Mouse (Mus musculus): ENCODE data around the gene Ypel3. TPM values are rescaled to one million over a fixed set of nuclear protein-coding genes. Genes with fewer than 3 reads are reported as not detected.

The Ypel3 gene
- polyA plus RNA-seq, 1 experiment = 545 TPM

GRCm38 (mm10) chr7:126789141-126789540 lies 12.4 kb downstream of the Ypel3 start:
- H3K4me1 ChIP-seq (ENCODE audit: control insufficient read depth, insufficient read depth, low read length) = peaks cover 2% of the 10 kb centered on the region; the same call in 1 of the 2 replicates
- no peak overlapping the region for H3K4me3 ChIP-seq (ENCODE audit: insufficient read depth, low read length)
- TF ChIP-seq POLR2A (IDR thresholded peaks at IDR 0.05; ENCODE audit: extremely low read depth, insufficient read depth, low read length) = no peak
- no peak overlapping the region for H3K27ac ChIP-seq (ENCODE audit: insufficient read depth, low read length)

GRCm38 (mm10) chr7:126791851-126792720 lies 15.3 kb downstream of the Ypel3 start, which contains the start of gene Ppp4c:
Gene Ppp4c (minus strand): TSS chr7:126792496.
- peak; percentile 84 for TF ChIP-seq POLR2A (IDR thresholded peaks at IDR 0.05; ENCODE audit: extremely low read depth, insufficient read depth, low read length)
- no peak for TF ChIP-seq CTCF (IDR thresholded peaks at IDR 0.05; ENCODE audit: extremely low read depth, insufficient read depth, low read length)
- peak within 1 kb of the TSS; percentile 19; the same call in 1 of the 2 replicates for H3K27ac ChIP-seq (ENCODE audit: insufficient read depth, low read length)

GRCm38 (mm10) chr7:126792721-126793443 lies 16.1 kb downstream of the Ypel3 start:
- TF ChIP-seq CTCF (IDR thresholded peaks at IDR 0.05; ENCODE audit: extremely low read depth, insufficient read depth, low read length) (no peak), POLR2A (IDR thresholded peaks at IDR 0.05; ENCODE audit: extremely low read depth, insufficient read depth, low read length) (no peak)
- Histone ChIP-seq H3K4me1 (ENCODE audit: control insufficient read depth, insufficient read depth, low read length) (peaks cover 2% of the 10 kb centered on the region; the same call in 1 of the 2 replicates), H3K27ac (ENCODE audit: insufficient read depth, low read length) (no peak overlapping the region), H3K4me3 (ENCODE audit: insufficient read depth, low read length) (peak overlapping the region; percentile 75)

More at GRCm38 (mm10) chr7:126791851-126792720, 15.3 kb downstream of the Ypel3 start, which contains the start of gene Ppp4c:
- peaks cover 2% of the 10 kb centered on the region; the same call in 1 of the 2 replicates for H3K4me1 ChIP-seq (ENCODE audit: control insufficient read depth, insufficient read depth, low read length)
- H3K4me3 ChIP-seq (ENCODE audit: insufficient read depth, low read length) = peak within 1 kb of the TSS; percentile 75

GRCm38 (mm10) chr7:126793456-126794270 lies 16.9 kb downstream of the Ypel3 start:
- peaks cover 2% of the 10 kb centered on the region; the same call in 1 of the 2 replicates for H3K4me1 ChIP-seq (ENCODE audit: control insufficient read depth, insufficient read depth, low read length)
- H3K27ac ChIP-seq (ENCODE audit: insufficient read depth, low read length) = no peak overlapping the region
- H3K4me3 ChIP-seq (ENCODE audit: insufficient read depth, low read length) = no peak overlapping the region
- TF ChIP-seq POLR2A (IDR thresholded peaks at IDR 0.05; ENCODE audit: extremely low read depth, insufficient read depth, low read length) = 0 out of 2 replicates have a peak, but pooled peaks have one; percentile 9
- no peak for TF ChIP-seq CTCF (IDR thresholded peaks at IDR 0.05; ENCODE audit: extremely low read depth, insufficient read depth, low read length)

GRCm38 (mm10) chr7:126794271-126794605 lies 17.5 kb downstream of the Ypel3 start:
- TF ChIP-seq POLR2A (IDR thresholded peaks at IDR 0.05; ENCODE audit: extremely low read depth, insufficient read depth, low read length) (no peak; the same call in 1 of the 2 replicates), CTCF (IDR thresholded peaks at IDR 0.05; ENCODE audit: extremely low read depth, insufficient read depth, low read length) (no peak)
- no peak overlapping the region for H3K27ac ChIP-seq (ENCODE audit: insufficient read depth, low read length)
- peaks cover 2% of the 10 kb centered on the region; the same call in 1 of the 2 replicates for H3K4me1 ChIP-seq (ENCODE audit: control insufficient read depth, insufficient read depth, low read length)
- no peak overlapping the region for H3K4me3 ChIP-seq (ENCODE audit: insufficient read depth, low read length)

- TF ChIP-seq POLR2A (IDR thresholded peaks at IDR 0.05; ENCODE audit: extremely low read depth, insufficient read depth, low read length) = no peak
- no peak for TF ChIP-seq CTCF (IDR thresholded peaks at IDR 0.05; ENCODE audit: extremely low read depth, insufficient read depth, low read length)
Measured at GRCm38 (mm10) chr7:126795387-126796317, 18.9 kb downstream of the Ypel3 start.

GRCm38 (mm10) chr7:126796350-126796932 lies 19.7 kb downstream of the Ypel3 start:
- Histone ChIP-seq H3K4me1 (ENCODE audit: control insufficient read depth, insufficient read depth, low read length) (no peaks in the 10 kb centered on the region; the same call in 1 of the 2 replicates), H3K4me3 (ENCODE audit: insufficient read depth, low read length) (peak overlapping the region; percentile 90; the same call in 1 of the 2 replicates), H3K27ac (ENCODE audit: insufficient read depth, low read length) (no peak overlapping the region)
- peak; percentile 25; the same call in 1 of the 2 replicates for TF ChIP-seq CTCF (IDR thresholded peaks at IDR 0.05; ENCODE audit: extremely low read depth, insufficient read depth, low read length)
- TF ChIP-seq POLR2A (IDR thresholded peaks at IDR 0.05; ENCODE audit: extremely low read depth, insufficient read depth, low read length) = no peak

More at GRCm38 (mm10) chr7:126795387-126796317, 18.9 kb downstream of the Ypel3 start:
- H3K27ac ChIP-seq (ENCODE audit: insufficient read depth, low read length) = no peak overlapping the region
- H3K4me3 ChIP-seq (ENCODE audit: insufficient read depth, low read length) = no peak overlapping the region
- H3K4me1 ChIP-seq (ENCODE audit: control insufficient read depth, insufficient read depth, low read length) = peaks cover 2% of the 10 kb centered on the region
